Mouse (Mus musculus) adipocyte (in vitro differentiated cells): ENCODE results near the gene Nfs1.
"Not testable (repeated sequence)": the region's sequence is repeated elsewhere in the genome, so short reads cannot be mapped to it uniquely, and the experiment has no call there.

Source experiments
- DNase-seq: peaks from one replicate; pipeline ENCODE4 v3.0.0-alpha.2; 2016; ENCODE audit warnings: low spot score

Nfs1 gene

GRCm38 (mm10) chr2:156143367-156143766, 619 bp downstream of the Nfs1 start:
- DNase-seq: peak; percentile 53

DNA sequence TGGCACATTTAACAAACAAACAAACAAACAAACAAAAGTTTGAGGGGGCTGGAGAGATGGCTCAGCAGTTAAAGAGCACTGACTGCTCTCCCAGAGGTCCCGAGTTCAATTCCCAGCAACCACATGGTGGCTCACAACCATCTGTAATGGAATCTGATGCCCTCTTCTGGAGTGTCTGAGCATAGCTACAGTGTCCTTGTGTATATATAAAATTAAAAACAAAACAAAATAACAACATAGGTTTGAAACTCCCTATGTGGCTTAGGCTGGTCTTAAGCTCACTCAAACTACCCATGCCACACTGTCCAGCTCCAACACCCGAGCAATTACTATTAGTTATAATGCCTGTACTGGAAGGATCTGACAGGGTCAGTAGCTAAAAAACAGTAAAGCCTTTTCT, 1.2 kb downstream of the Nfs1 start:
- DNase-seq: no peak

- DNase-seq: no peak
These were observed 8.3 kb downstream of the Nfs1 start for GRCm38 (mm10) chr2:156135695-156136094.

DNA sequence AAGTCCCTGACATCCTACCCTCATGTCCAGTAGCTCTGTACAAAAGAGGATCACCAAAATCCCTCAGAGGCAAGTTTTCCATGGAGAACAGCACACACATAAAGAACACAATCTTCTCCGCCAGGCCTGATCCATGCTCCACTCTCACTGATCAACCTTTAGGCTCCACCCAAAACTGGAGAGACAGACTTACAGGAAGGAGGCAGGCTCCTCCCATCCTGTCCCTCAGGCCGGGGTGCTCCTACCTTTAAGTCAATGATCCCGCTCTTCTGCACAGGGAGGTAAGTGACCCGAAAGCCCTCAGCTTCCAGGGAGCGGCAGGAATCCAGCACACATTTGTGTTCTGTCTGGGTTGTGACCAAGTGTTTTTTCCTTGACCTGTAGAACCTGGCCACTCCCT, 9.8 kb downstream of the Nfs1 start:
- no peak for DNase-seq

DNA sequence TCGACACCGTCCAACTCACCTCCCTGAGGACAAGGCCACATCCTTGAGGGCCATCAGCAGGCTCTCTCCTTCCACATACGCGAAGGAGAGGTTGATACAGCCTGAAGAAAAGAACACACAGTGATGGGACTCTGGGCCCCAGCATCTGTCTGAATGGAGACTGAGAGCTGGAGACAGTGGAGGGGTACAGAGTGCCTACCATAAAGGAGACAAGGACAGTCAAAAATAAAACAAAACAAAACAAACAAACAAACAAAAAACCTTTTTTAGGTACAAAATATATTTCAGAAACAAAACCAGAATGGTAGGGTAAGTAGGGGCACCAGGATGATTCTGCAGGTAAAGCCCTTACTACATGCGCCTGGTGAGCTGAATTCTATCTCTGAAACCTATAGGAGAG, 17.0 kb downstream of the Nfs1 start, which contains the start of gene Gm28036:
Gm28036 (minus strand) TSS at position 101 of the 400 bp plus-strand sequence.
- no peak for DNase-seq

DNA sequence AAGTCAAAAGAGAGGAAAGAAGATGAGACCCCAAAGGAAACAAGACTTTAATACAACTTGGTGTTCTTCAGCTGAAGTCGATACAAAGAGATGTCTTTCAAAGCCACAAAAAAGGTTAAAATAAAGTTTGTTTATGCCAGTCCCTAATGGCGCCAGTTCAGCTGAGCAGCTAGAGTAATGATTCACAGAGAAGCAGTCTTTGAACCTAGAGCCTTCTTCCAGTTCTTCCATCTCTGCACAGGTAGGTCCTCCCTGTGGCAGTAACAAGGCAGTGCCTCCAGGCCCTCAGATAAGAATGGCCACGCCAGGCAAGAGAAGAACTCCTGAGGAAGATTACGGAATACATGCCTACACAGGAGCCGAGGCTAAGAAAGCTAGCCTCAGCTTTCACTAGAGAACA, 20.3 kb downstream of the Nfs1 start:
- DNase-seq: no peak

DNA sequence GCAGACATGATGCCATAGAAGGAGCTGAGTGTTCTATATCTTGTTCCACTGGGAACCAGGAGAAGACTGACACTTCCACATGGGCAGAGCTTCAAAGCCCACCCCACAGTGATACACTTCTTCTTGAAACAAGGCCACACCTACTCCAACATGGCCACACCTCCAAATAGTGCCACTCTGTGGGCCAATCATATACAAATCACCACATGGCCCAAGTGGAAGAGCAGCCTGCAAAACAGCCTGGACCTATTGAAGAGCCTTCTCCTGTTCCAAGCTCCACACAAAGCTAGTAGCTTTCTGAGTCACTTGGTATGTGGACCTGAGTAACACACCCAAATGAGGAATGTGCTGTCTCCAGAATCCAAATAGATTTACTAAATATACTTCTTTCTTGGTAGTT, 24.4 kb downstream of the Nfs1 start:
- DNase-seq: no peak

DNA sequence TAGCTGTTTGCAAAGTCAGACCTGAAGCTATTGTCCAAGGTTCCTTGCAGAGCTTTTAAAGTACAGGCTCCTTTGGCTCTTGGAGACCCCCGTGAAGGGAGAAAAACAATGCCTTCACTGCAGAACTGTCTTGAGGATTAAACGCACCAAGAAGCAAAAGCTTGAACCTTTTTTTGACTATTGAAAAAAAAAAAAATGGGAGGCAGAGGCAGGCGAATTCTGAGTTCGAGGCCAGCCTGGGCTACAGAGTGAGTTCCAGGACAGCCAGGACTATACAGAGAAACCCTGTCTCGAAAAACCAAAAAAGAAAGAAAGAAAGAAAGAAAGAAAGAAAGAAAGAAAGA, 31.9 kb downstream of the Nfs1 start:
- DNase-seq: not testable (repeated sequence)

DNA sequence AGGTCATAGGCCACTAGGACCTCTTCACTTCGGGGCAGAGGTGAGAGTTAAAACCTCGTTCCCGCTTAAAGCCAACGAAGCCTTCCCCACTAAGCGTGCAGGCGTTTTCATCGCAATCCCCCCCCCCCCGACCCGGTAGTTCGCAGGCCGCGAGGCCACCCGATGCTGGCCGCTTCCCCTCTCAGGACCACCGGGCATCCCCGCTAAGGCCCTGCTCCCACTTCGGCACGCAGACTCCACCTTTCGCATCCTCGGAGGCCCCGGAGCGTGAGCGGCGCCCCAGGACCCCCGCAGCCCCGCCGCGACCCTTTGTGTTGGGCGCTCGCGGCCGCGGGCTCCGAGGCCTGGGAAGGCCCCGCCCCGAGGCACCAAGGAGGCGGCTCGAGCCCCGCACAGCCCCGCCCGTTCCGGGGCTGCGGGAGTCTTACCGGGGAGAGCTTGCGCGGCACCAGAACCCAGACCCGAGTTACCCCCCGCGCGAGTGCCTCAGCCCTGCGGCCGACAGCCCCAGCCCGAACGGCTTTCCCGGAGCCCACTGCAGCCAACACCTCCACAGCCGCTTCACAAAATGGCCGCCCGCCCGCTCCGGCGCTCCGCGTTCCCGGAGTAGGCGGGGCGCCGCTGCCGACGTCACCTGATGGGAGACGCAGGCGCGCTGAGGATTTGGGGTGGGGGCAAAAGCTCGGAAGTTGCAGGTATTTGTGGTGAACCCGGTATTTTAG, 32.5 kb downstream of the Nfs1 start, which contains the start of the genes Cpne1 and Rbm12:
Cpne1 (minus strand) TSS at position 608 of the 722 bp plus-strand sequence.
Rbm12 (minus strand) TSS at position 621 of the 722 bp plus-strand sequence.
- peak; percentile 92 for DNase-seq

GRCm38 (mm10) chr2:156110627-156111357, 33.2 kb downstream of the Nfs1 start:
- peak; percentile 62 for DNase-seq

DNA sequence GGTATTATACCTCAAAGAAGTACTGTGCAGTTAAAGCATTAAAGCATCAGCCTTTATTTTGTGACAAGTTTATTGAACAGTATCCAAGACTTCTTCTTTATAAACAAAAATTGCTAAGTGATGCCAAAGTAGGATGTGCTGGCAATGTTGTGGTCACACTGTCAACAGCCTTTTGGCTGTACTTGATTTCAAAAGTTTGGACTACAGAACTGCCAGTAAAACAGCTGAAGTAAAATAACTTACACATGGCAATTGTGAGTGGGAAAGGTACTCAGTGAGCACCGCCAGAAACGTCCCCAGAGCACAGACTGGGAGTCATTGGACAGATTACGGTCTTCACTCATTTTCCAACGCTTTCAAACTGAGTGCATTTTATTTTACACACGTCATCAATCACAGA, 52.1 kb downstream of the Nfs1 start:
- peak; percentile 67 for DNase-seq

GRCm38 (mm10) chr2:156089799-156090198, 54.2 kb downstream of the Nfs1 start:
- peak; percentile 7 for DNase-seq

- DNase-seq: no peak
These were observed 56.4 kb downstream of the Nfs1 start for GRCm38 (mm10) chr2:156087391-156088110.

DNA sequence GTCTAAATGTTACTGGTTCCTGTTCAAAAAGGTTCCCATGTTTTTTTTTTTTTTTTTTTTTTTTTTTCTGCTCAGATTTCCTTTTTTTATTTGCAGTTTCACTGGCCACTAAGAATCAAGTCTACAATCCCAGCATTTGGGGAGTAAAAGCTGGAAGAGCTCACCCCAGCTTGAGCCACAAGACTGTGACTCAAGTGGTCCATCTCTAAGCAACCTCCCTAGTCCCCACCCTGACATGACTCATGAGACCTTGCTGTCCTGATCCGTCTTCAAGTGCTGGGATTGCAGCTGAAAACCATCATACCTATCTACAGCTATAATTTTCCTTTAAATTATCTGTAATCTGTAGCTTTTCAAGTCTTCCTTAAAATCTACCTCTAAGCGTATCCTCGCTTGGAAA, 59.4 kb downstream of the Nfs1 start:
- no peak for DNase-seq

- DNase-seq: no peak
These were observed 63.6 kb downstream of the Nfs1 start for GRCm38 (mm10) chr2:156080391-156080790.

GRCm38 (mm10) chr2:156079674-156080073, 64.3 kb downstream of the Nfs1 start:
- no peak for DNase-seq

DNA sequence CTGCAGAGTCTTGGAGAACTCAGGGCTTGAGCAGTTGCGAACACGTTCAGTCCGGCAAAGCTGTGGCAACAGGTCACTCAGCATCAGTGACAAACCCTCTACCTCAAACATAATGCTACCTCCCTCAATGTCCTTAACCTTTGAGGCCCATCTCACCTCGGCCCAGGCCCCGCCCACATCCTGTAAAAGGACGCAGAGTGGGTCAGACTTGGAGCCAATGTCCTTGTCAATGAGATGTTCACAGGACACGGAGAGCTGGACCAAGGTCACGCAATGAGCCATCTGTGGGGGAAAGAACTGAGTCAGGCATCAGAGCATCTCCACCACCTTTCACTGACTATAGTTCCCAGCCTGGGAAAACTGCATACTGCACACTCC, 64.8 kb downstream of the Nfs1 start:
- no peak for DNase-seq

DNA sequence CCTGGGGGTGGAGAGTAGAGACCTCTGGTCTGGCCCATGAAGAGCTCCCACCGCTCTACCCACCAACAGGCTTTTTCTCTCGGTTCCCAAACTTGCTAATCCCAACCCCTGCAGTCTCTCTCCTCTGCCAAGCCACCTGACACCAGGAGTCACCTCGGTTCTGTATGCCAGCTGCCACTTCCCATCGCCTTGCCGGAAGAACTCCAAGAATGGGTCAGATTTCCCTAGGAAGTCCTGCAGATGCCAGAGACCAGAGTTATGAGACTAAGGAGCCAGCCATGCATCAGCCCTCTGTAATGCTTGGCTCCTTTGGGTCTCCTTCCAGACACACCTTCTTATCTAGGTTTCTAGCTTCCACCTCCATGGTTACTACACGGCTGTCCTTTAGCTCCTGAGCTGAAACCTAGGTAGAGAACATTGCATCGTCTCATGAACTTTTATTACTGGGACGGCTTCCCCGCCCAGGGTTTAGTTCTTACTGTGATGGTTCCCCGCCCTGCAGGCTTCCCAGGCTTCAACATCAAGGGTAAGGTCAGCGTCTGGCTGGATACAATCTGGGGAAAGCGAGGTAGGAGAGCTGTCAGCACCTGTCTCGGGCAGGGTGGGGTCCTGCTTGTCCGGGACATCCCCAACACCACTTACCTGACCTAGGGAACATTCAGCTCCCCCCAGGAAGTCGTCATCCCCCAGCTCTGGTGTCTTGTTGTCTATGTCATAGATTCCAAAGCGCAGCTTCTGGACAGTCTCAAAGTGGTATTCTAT, 65.4 kb downstream of the Nfs1 start:
- no peak for DNase-seq

DNA sequence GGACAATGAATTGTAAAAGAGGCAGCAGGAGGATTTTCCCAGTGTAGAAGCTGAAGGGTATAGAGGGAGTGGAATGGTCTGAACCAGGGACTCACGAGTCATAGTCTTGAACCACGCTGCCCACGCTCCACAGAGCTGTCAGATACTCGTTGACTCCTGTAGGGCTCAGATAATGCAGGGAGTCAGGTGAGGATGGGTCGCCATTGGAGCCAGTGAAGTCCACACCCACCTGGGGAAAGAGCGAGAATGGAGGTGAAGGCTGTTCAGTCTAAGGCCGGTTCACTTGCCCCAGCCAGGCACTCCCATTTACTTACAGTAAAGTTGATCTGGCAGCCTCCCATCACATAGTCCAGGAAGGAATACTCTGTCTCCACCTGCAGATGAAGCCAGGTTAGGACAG, 66.5 kb downstream of the Nfs1 start:
- no peak for DNase-seq

- no peak for DNase-seq
These were observed 70.3 kb downstream of the Nfs1 start for GRCm38 (mm10) chr2:156073725-156074124.
